Mouse (Mus musculus) CH12.LX (cell line): ENCODE measurements at regions not wholly inside any gene's neighbourhood (a gene's known extent, or its start where the extent isn't known, plus 50 kb on each side); places are given as distances from the start of the nearest gene placed in this dataset.

ENCODE experiments used
- DNase-seq: peaks from one replicate; pipeline ENCODE4 v3.0.0-alpha.2; 2013; ENCODE audit errors: extremely low read depth
- H3K27ac ChIP-seq: 2 replicates; pipeline ENCODE4 v1.5.1; 2012; ENCODE audit warnings: low read depth, mild to moderate bottlenecking, control low read depth, moderate library complexity; ENCODE audit not compliant: insufficient read depth
- H3K27me3 ChIP-seq: replicated peaks from 2 replicates; pipeline ENCODE3; 2012; ENCODE audit warnings: inconsistent platforms
- H3K36me3 ChIP-seq, 2 experiments: replicated peaks in 1 of 2; 2 replicates each; pipeline versions ENCODE3 to v1.6.1; 2012; ENCODE audit warnings: inconsistent platforms in 1 of 2, low read length in 1 of 2, mild to moderate bottlenecking in 1 of 2, mixed read lengths in 1 of 2, moderate library complexity in 1 of 2; ENCODE audit not compliant: control insufficient read depth in 1 of 2, insufficient read depth in 1 of 2
- H3K4me1 ChIP-seq, 2 experiments: 2 replicates each; pipeline ENCODE4 v1.6.1; 2012; ENCODE audit warnings: inconsistent platforms in 1 of 2, moderate library complexity in 1 of 2; ENCODE audit not compliant: insufficient read depth in 2 of 2, control insufficient read depth in 1 of 2
- H3K4me2 ChIP-seq: 2 replicates; pipeline ENCODE4 v1.6.1; 2012; ENCODE audit warnings: low read depth, mild to moderate bottlenecking, control low read depth; ENCODE audit not compliant: poor library complexity, insufficient read depth, severe bottlenecking
- H3K4me3 ChIP-seq, 3 experiments: fragments of 150-350 bp in 1 of 3; sonication (generic) in 1 of 3; replicated peaks in 1 of 3; 2 replicates each; pipeline versions ENCODE3 to v1.5.1; 2011 to 2012; ENCODE audit warnings: low read depth in 2 of 3, low read length in 2 of 3, mild to moderate bottlenecking in 2 of 3, moderate library complexity in 2 of 3, control low read depth in 1 of 3, improper control_type of control experiment in 1 of 3, inconsistent platforms in 1 of 3, mixed read lengths in 1 of 3; ENCODE audit not compliant: poor library complexity in 1 of 3
- H3K79me2 ChIP-seq: replicated peaks from 2 replicates; pipeline ENCODE4 v1.6.1; 2012; ENCODE audit warnings: mild to moderate bottlenecking, moderate library complexity; ENCODE audit not compliant: control insufficient read depth, poor library complexity, insufficient read depth, severe bottlenecking; ENCODE audit errors: extremely low read depth
- H3K9ac ChIP-seq: 2 replicates; pipeline ENCODE4 v1.6.1; 2012; ENCODE audit warnings: low read depth, mild to moderate bottlenecking, control low read depth, moderate library complexity; ENCODE audit not compliant: insufficient read depth
- H3K9me3 ChIP-seq: replicated peaks from 2 replicates; pipeline ENCODE3; 2012; ENCODE audit warnings: low read length, inconsistent platforms, mixed read lengths
- BHLHE40 ChIP-seq: IDR thresholded peaks from 2 replicates; pipeline ENCODE4 v1.6.1; 2011; ENCODE audit warnings: mild to moderate bottlenecking, low read depth, low read length, improper control_type of control experiment
- CHD1 ChIP-seq: IDR thresholded peaks from 2 replicates; pipeline ENCODE4 v1.6.1; 2012; ENCODE audit warnings: low read depth, low read length, improper control_type of control experiment, inconsistent platforms
- CHD2 ChIP-seq: IDR thresholded peaks from 2 replicates; pipeline ENCODE4 v1.6.1; 2011; ENCODE audit warnings: low read length, improper control_type of control experiment
- E2F4 ChIP-seq: IDR thresholded peaks from 2 replicates; pipeline ENCODE4 v1.6.1; 2011; ENCODE audit warnings: low read depth, low read length, improper control_type of control experiment; ENCODE audit not compliant: insufficient replicate concordance
- ELF1 ChIP-seq: IDR thresholded peaks from 2 replicates; pipeline ENCODE4 v1.6.1; 2014; ENCODE audit warnings: low read depth, mild to moderate bottlenecking, inconsistent platforms, low read length, improper control_type of control experiment
- GABPA ChIP-seq: IDR thresholded peaks from 2 replicates; pipeline ENCODE4 v1.6.1; 2012; ENCODE audit warnings: low read depth, low read length, improper control_type of control experiment, inconsistent platforms; ENCODE audit not compliant: insufficient replicate concordance
- IRF4 ChIP-seq: IDR thresholded peaks from 2 replicates; pipeline ENCODE4 v1.6.1; 2014; ENCODE audit warnings: low read depth, mild to moderate bottlenecking, inconsistent platforms, low read length, improper control_type of control experiment
- JUN ChIP-seq: IDR thresholded peaks from 2 replicates; pipeline ENCODE4 v1.6.1; 2011; ENCODE audit warnings: low read depth, mild to moderate bottlenecking, low read length, improper control_type of control experiment, moderate library complexity; ENCODE audit not compliant: insufficient read depth
- KAT2A ChIP-seq: IDR thresholded peaks from 2 replicates; pipeline ENCODE4 v1.6.1; 2012; ENCODE audit warnings: low read length, improper control_type of control experiment, inconsistent platforms; ENCODE audit not compliant: insufficient replicate concordance
- MYC ChIP-seq: IDR thresholded peaks from 2 replicates; pipeline ENCODE4 v1.6.1; 2011; ENCODE audit warnings: low read depth, mild to moderate bottlenecking, improper control_type of control experiment, low read length
- NELFE ChIP-seq: IDR thresholded peaks from 2 replicates; pipeline ENCODE4 v1.6.1; 2011; ENCODE audit warnings: low read depth, low read length, improper control_type of control experiment
- POLR2A ChIP-seq: IDR thresholded peaks from 2 replicates; pipeline ENCODE4 v1.6.1; 2011; ENCODE audit warnings: low read depth, mild to moderate bottlenecking, improper control_type of control experiment, low read length
- POLR2AphosphoS2 ChIP-seq: IDR thresholded peaks from 2 replicates; pipeline ENCODE4 v1.6.1; 2011; ENCODE audit warnings: low read depth, low read length, improper control_type of control experiment
- SMC3 ChIP-seq: IDR thresholded peaks from 2 replicates; pipeline ENCODE4 v1.6.1; 2011; ENCODE audit warnings: low read depth, low read length, improper control_type of control experiment
- TBP ChIP-seq: conservative IDR thresholded peaks from 2 replicates; pipeline ENCODE4 v1.6.1; 2011; ENCODE audit warnings: low read depth, low read length, improper control_type of control experiment
- TCF12 ChIP-seq: IDR thresholded peaks from 2 replicates; pipeline ENCODE4 v1.6.1; 2014; ENCODE audit warnings: low read depth, mild to moderate bottlenecking, inconsistent platforms, low read length, improper control_type of control experiment
- UBTF ChIP-seq: IDR thresholded peaks from 2 replicates; pipeline ENCODE4 v1.6.1; 2012; ENCODE audit warnings: low read depth, mild to moderate bottlenecking, inconsistent platforms, low read length, improper control_type of control experiment, moderate library complexity
- USF2 ChIP-seq: conservative IDR thresholded peaks from 2 replicates; pipeline ENCODE4 v1.6.1; 2011; ENCODE audit warnings: low read depth, low read length, improper control_type of control experiment
- ZC3H11A ChIP-seq: IDR thresholded peaks from 2 replicates; pipeline ENCODE4 v1.6.1; 2012; ENCODE audit warnings: low read depth, mild to moderate bottlenecking, inconsistent platforms, low read length, improper control_type of control experiment
- dilution Hi-C: fragments of 300-500 bp; cut with MboI; formaldehyde crosslinking; loops from 2 replicates; pipeline ENCODE4 v1.14.3; 2020; ENCODE audit warnings: low sequenced_read_pairs; ENCODE audit not compliant: extremely low pct_unique_long_range_greater_than_20kb, extremely low pct_ligation_motif_present
- in situ Hi-C: fragments of 300-500 bp; cut with MboI; formaldehyde crosslinking; loops from 3 replicates; pipeline ENCODE4 v1.14.3; 2019; ENCODE audit warnings: low sequenced_read_pairs, low pct_ligation_motif_present, low pct_unique_long_range_greater_than_20kb, mixed read lengths

DNA sequence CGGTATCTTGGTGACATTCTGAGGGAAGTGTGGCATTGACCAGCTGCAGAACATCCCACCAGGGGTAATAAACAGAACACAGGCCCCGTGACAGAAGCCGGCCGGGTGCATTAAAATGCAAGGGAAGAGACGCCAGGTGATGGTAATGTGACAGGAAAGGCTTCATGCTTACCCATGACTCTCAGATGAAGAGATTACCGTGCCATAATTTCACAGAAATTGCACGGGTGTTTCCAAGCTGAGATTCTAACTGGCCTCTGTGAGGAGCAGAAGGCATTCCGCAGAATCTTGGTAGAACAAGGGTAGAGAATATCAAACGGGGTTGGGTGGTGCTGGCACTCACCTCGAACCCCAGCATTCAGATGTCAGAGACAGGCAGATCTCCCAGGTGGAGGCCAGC, 362.4 kb upstream of the 3110018I06Rik start:
- dilution Hi-C loops, result no loop called here
- Histone ChIP-seq H3K27ac (no peak overlapping the region), H3K9ac (no peak overlapping the region), H3K9me3 (peaks cover 80% of the 10 kb centered on the region), H3K36me3 (no peaks in the 10 kb centered on the region), H3K4me2 (no peak overlapping the region), H3K4me1 (no peaks in the 10 kb centered on the region), H3K4me3 (no peak overlapping the region), H3K79me2 (no peaks in the 10 kb centered on the region)
- DNase-seq, result no peak
- TF ChIP-seq MYC (no peak), SMC3 (no peak), CHD2 (no peak), UBTF (no peak), KAT2A (no peak), GABPA (no peak), NELFE (no peak), TCF12 (no peak), IRF4 (no peak), POLR2AphosphoS2 (no peak), ZC3H11A (no peak), USF2 (no peak), E2F4 (no peak), POLR2A (no peak), BHLHE40 (no peak), TBP (no peak), JUN (no peak), CHD1 (no peak)
- TF ChIP-seq, all 38 proteins: peak for 0
- no peaks in the 10 kb centered on the region for H3K27me3 ChIP-seq
- in situ Hi-C loops, result no loop called here

DNA sequence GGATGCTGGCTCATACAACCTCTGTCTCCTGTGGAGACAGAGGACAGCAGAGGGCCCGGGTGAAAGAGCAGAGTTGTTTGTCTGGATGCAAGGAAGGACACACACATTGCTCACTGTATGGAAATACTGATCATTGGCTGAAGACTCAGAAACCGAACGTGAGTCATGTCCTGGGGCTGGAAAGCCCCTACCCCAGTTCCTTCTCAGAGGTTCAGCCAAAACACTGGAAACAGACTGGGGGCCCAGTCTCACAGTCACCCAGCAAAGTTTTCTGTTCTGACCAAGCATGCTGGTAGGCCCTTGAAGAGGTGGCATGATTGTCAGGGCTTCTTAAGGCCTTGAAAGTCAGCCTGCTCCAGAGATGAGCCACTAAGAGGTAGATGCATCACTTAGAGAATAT, 360.8 kb upstream of the 3110018I06Rik start:
- in situ Hi-C loops, result no loop called here

More for the DNA sequence above, 360.8 kb upstream of the 3110018I06Rik start:
- no peak overlapping the region for H3K9ac ChIP-seq
- H3K79me2 ChIP-seq, result no peaks in the 10 kb centered on the region
- TF ChIP-seq NELFE, result no peak
- TF ChIP-seq ELF1, result no peak
- no peaks in the 10 kb centered on the region for H3K4me1 ChIP-seq
- dilution Hi-C loops, result no loop called here
- DNase-seq, result no peak
- H3K27me3 ChIP-seq, result no peaks in the 10 kb centered on the region
- H3K4me3 ChIP-seq, result no peak overlapping the region
- H3K9me3 ChIP-seq, result peaks cover 84% of the 10 kb centered on the region
- H3K36me3 ChIP-seq, result no peaks in the 10 kb centered on the region
- no peak overlapping the region for H3K4me2 ChIP-seq
- H3K27ac ChIP-seq, result no peak overlapping the region
